Mouse (Mus musculus): ENCODE data around the gene Zfpl1. TPM values are rescaled to one million over a fixed set of nuclear protein-coding genes. Genes with fewer than 3 reads are reported as not detected.

Gene Zfpl1
- 101 and 107 TPM in 2 replicates for polyA plus RNA-seq (2012; rRNA removed; ENCODE audit: low replicate concordance)

GRCm38 (mm10) chr19:6084478-6085248 is at the start of gene Zfpl1, which contains the start of gene Cdca5:
TSS of gene Zfpl1 (minus strand) at chr19:6084956.
TSS of gene Cdca5 (plus strand) at chr19:6084983.

GRCm38 (mm10) chr19:6127760-6128341 is 43.1 kb upstream of the Zfpl1 start, which contains the start of gene Snx15:
TSS of gene Snx15 (minus strand) at chr19:6128304.

GRCm38 (mm10) chr19:6117986-6118676 is 33.4 kb upstream of the Zfpl1 start, which contains the start of gene Sac3d1:
TSS of gene Sac3d1 (minus strand) at chr19:6118650.

GRCm38 (mm10) chr19:6105586-6105985 is 20.8 kb upstream of the Zfpl1 start, which contains the start of gene Naaladl1:
TSS of gene Naaladl1 (plus strand) at chr19:6105782.

GRCm38 (mm10) chr19:6094119-6094518 is 9.4 kb upstream of the Zfpl1 start, which contains the start of gene AC131692.1:
TSS of gene AC131692.1 (plus strand) at chr19:6094419.

GRCm38 (mm10) chr19:6082156-6082555 is 2.6 kb downstream of the Zfpl1 start, which contains the start of gene Gm28374:
TSS of gene Gm28374 (minus strand) at chr19:6082256.

GRCm38 (mm10) chr19:6079983-6080480 is 4.7 kb downstream of the Zfpl1 start, which contains the start of gene Tmem262:
TSS of gene Tmem262 (plus strand) at chr19:6080033.

GRCm38 (mm10) chr19:6076564-6077393 is 8.0 kb downstream of the Zfpl1 start, which contains the start of gene Vps51:
TSS of gene Vps51 (minus strand) at chr19:6077231.

GRCm38 (mm10) chr19:6067724-6068415 is 16.9 kb downstream of the Zfpl1 start, which contains the start of gene Tm7sf2:
TSS of gene Tm7sf2 (minus strand) at chr19:6068373.

GRCm38 (mm10) chr19:6061021-6061533 is 23.7 kb downstream of the Zfpl1 start, which contains the start of gene Znhit2:
TSS of gene Znhit2 (plus strand) at chr19:6061192.

GRCm38 (mm10) chr19:6057313-6058096 is 27.3 kb downstream of the Zfpl1 start, which contains the start of the genes Mrpl49 and Fau:
TSS of gene Mrpl49 (minus strand) at chr19:6057785.
TSS of gene Fau (plus strand) at chr19:6057844.

GRCm38 (mm10) chr19:6046294-6047153 is 38.2 kb downstream of the Zfpl1 start, which contains the start of gene Syvn1:
TSS of gene Syvn1 (plus strand) at chr19:6046576.

Other genes with a start within 250 kb of the Zfpl1 start
- gene Frmd8, start 209.7 kb downstream of the Zfpl1 start, polyA plus RNA-seq (2012; rRNA removed; ENCODE audit: low replicate concordance): 32.4 and 48.8 TPM in 2 replicates
- gene Slc25a45, start 207.1 kb downstream of the Zfpl1 start, polyA plus RNA-seq (2012; rRNA removed; ENCODE audit: low replicate concordance): 37.0 and 41.5 TPM in 2 replicates
- 0.32 and 0.38 TPM in 2 replicates for gene Tigd3, start 190.8 kb downstream of the Zfpl1 start, polyA plus RNA-seq (2012; rRNA removed; ENCODE audit: low replicate concordance)
- 74.6 and 123 TPM in 2 replicates for gene Dpf2, start 171.9 kb downstream of the Zfpl1 start, polyA plus RNA-seq (2012; rRNA removed; ENCODE audit: low replicate concordance)
- 13.5 and 26.4 TPM in 2 replicates for gene Cdc42ep2, start 160.1 kb downstream of the Zfpl1 start, polyA plus RNA-seq (2012; rRNA removed; ENCODE audit: low replicate concordance)
- gene Pola2, start 120.8 kb downstream of the Zfpl1 start, polyA plus RNA-seq (2012; rRNA removed; ENCODE audit: low replicate concordance): 40.1 and 53.8 TPM in 2 replicates
- not detected in 2 replicates for gene Slc22a20, start 98.8 kb downstream of the Zfpl1 start, polyA plus RNA-seq (2012; rRNA removed; ENCODE audit: low replicate concordance)
- gene Capn1, start 69.1 kb downstream of the Zfpl1 start, polyA plus RNA-seq (2012; rRNA removed; ENCODE audit: low replicate concordance): 64.2 and 65.9 TPM in 2 replicates
- 54.9 and 85.1 TPM in 2 replicates for gene Syvn1, start 38.4 kb downstream of the Zfpl1 start, polyA plus RNA-seq (2012; rRNA removed; ENCODE audit: low replicate concordance)
- gene Mrpl49, start 27.2 kb downstream of the Zfpl1 start, polyA plus RNA-seq (2012; rRNA removed; ENCODE audit: low replicate concordance): 14.1 and 24.4 TPM in 2 replicates
- 1,145 and 2,495 TPM in 2 replicates for gene Fau, start 27.1 kb downstream of the Zfpl1 start, polyA plus RNA-seq (2012; rRNA removed; ENCODE audit: low replicate concordance)
- 40.9 and 104 TPM in 2 replicates for gene Znhit2, start 23.8 kb downstream of the Zfpl1 start, polyA plus RNA-seq (2012; rRNA removed; ENCODE audit: low replicate concordance)
- 37.7 and 55.5 TPM in 2 replicates for gene Tm7sf2, start 16.6 kb downstream of the Zfpl1 start, polyA plus RNA-seq (2012; rRNA removed; ENCODE audit: low replicate concordance)
- 71.5 and 79.3 TPM in 2 replicates for gene Vps51, start 7.7 kb downstream of the Zfpl1 start, polyA plus RNA-seq (2012; rRNA removed; ENCODE audit: low replicate concordance)
- gene Tmem262, start 4.9 kb downstream of the Zfpl1 start, polyA plus RNA-seq (2012; rRNA removed; ENCODE audit: low replicate concordance): 0.68 TPM in 1 of 2 replicates, not detected in the other
- gene Gm28374, start 2.7 kb downstream of the Zfpl1 start, polyA plus RNA-seq (2012; rRNA removed; ENCODE audit: low replicate concordance): 0.51 TPM in 1 of 2 replicates, not detected in the other
- gene Cdca5, start within 50 bp of the Zfpl1 start, polyA plus RNA-seq (2012; rRNA removed; ENCODE audit: low replicate concordance): 0.92 and 0.93 TPM in 2 replicates
- not detected in 2 replicates for gene AC131692.1, start 9.5 kb upstream of the Zfpl1 start, polyA plus RNA-seq (2012; rRNA removed; ENCODE audit: low replicate concordance)
- gene Naaladl1, start 20.8 kb upstream of the Zfpl1 start, polyA plus RNA-seq (2012; rRNA removed; ENCODE audit: low replicate concordance): 0.19 and 0.37 TPM in 2 replicates
- 22.6 and 60.4 TPM in 2 replicates for gene Sac3d1, start 33.7 kb upstream of the Zfpl1 start, polyA plus RNA-seq (2012; rRNA removed; ENCODE audit: low replicate concordance)
- gene Snx15, start 43.3 kb upstream of the Zfpl1 start, polyA plus RNA-seq (2012; rRNA removed; ENCODE audit: low replicate concordance): 37.7 and 57.2 TPM in 2 replicates
- gene Batf2, start 56.0 kb upstream of the Zfpl1 start, polyA plus RNA-seq (2012; rRNA removed; ENCODE audit: low replicate concordance): 7.9 and 11.2 TPM in 2 replicates
- gene Arl2, start 56.6 kb upstream of the Zfpl1 start, polyA plus RNA-seq (2012; rRNA removed; ENCODE audit: low replicate concordance): 175 and 200 TPM in 2 replicates
- 0.11 TPM in 1 of 2 replicates, not detected in the other for gene Majin, start 99.4 kb upstream of the Zfpl1 start, polyA plus RNA-seq (2012; rRNA removed; ENCODE audit: low replicate concordance)
- 0.78 and 1.8 TPM in 2 replicates for gene Gpha2, start 141.4 kb upstream of the Zfpl1 start, polyA plus RNA-seq (2012; rRNA removed; ENCODE audit: low replicate concordance)
- gene Ppp2r5b, start 150.9 kb upstream of the Zfpl1 start, polyA plus RNA-seq (2012; rRNA removed; ENCODE audit: low replicate concordance): 76.3 and 129 TPM in 2 replicates
- gene Atg2a, start 156.7 kb upstream of the Zfpl1 start, polyA plus RNA-seq (2012; rRNA removed; ENCODE audit: low replicate concordance): 50.4 and 85.0 TPM in 2 replicates
- gene Ehd1, start 191.8 kb upstream of the Zfpl1 start, polyA plus RNA-seq (2012; rRNA removed; ENCODE audit: low replicate concordance): 203 and 545 TPM in 2 replicates
- 10.9 and 19.0 TPM in 2 replicates for gene Cdc42bpg, start 221.5 kb upstream of the Zfpl1 start, polyA plus RNA-seq (2012; rRNA removed; ENCODE audit: low replicate concordance)

All from mammary gland, adult 2 months (tissue).